Comparison of ENCODE assay signal across 27 mouse cellular contexts in genomic region chrX:8182871-8183540, GRCm38 (mm10). TPM values are rescaled to one million over a fixed set of nuclear protein-coding genes. Genes with fewer than 3 reads are reported as not detected.
DNase-seq lines count a peak whose midpoint lies in the region; ATAC-seq and TF ChIP-seq lines count a peak whose summit lies in the region.
"Had no signal": no experiment of that assay in that cellular context is flagged by ENCODE, and none has a peak within 500 bp of the region (broad histone marks: within the 10 kb centered on the region; RNA-seq: fewer than 3 reads in every experiment).

No protein-coding gene starts in this region.

- no peaks in the 10 kb centered on the region for H3K4me1 ChIP-seq in kidney, embryonic 16.5 days (ENCODE audit: insufficient read depth, low read length)
- H3K4me1 ChIP-seq in liver, adult 2 months (ENCODE audit: control insufficient read depth, insufficient read depth, low read length): peaks cover 10% of the 10 kb centered on the region
- no peaks in the 10 kb centered on the region for H3K4me1 ChIP-seq in liver, postnatal 0 days (ENCODE audit: insufficient read depth)
- no peaks in the 10 kb centered on the region for H3K4me1 ChIP-seq in midbrain, embryonic 13.5 days (replicated peaks)
- H3K4me1 ChIP-seq: embryonic facial prominence, embryonic 13.5 days; forebrain, embryonic 10.5 days; forebrain, embryonic 15.5 days; heart, embryonic 10.5 days; heart, embryonic 15.5 days; hindbrain, embryonic 13.5 days; limb, embryonic 12.5 days; neural tube, embryonic 13.5 days had no signal

- H3K36me3 ChIP-seq in kidney, embryonic 16.5 days (ENCODE audit: insufficient read depth, low read length): no peaks in the 10 kb centered on the region
- peaks cover 29% of the 10 kb centered on the region for H3K36me3 ChIP-seq in liver, adult 2 months (ENCODE audit: control insufficient read depth, insufficient read depth, low read length)
- 0 out of 2 replicates have a peak, but pooled peaks cover 3% of the 10 kb centered on the region for H3K36me3 ChIP-seq in liver, postnatal 0 days (replicated peaks; ENCODE audit: insufficient read depth, low read length)
- peaks cover 22% of the 10 kb centered on the region; the same call in 1 of the 2 replicates for H3K36me3 ChIP-seq in midbrain, embryonic 13.5 days
- H3K36me3 ChIP-seq: heart, embryonic 15.5 days had no signal

- no peaks in the 10 kb centered on the region for H3K27me3 ChIP-seq in kidney, embryonic 16.5 days (ENCODE audit: insufficient read depth, low read length)
- H3K27me3 ChIP-seq in liver, adult 2 months (ENCODE audit: control insufficient read depth, insufficient read depth, low read length): no peaks in the 10 kb centered on the region
- no peaks in the 10 kb centered on the region for H3K27me3 ChIP-seq in liver, postnatal 0 days (ENCODE audit: insufficient read depth, low read length)
- H3K27me3 ChIP-seq in midbrain, embryonic 13.5 days: no peaks in the 10 kb centered on the region
- H3K27me3 ChIP-seq: embryonic facial prominence, embryonic 13.5 days; forebrain, embryonic 15.5 days; heart, embryonic 15.5 days; hindbrain, embryonic 13.5 days; limb, embryonic 12.5 days; neural tube, embryonic 13.5 days had no signal

- no peak for TF ChIP-seq CTCF in liver, adult 2 months (IDR thresholded peaks at IDR 0.05; ENCODE audit: low read depth, low read length)
- TF ChIP-seq CTCF in liver, postnatal 0 days (IDR thresholded peaks at IDR 0.05; ENCODE audit: low read depth): no peak

- TF ChIP-seq EP300 in liver, postnatal 0 days (IDR thresholded peaks at IDR 0.05; ENCODE audit: low read depth): no peak

- H3K9me3 ChIP-seq in kidney, embryonic 16.5 days (ENCODE audit: low read length): no peaks in the 10 kb centered on the region
- no peaks in the 10 kb centered on the region for H3K9me3 ChIP-seq in liver, postnatal 0 days (ENCODE audit: low read length)
- no peaks in the 10 kb centered on the region for H3K9me3 ChIP-seq in midbrain, embryonic 13.5 days
- H3K9me3 ChIP-seq: embryonic facial prominence, embryonic 13.5 days; forebrain, embryonic 10.5 days; forebrain, embryonic 15.5 days; heart, embryonic 10.5 days; heart, embryonic 15.5 days; hindbrain, embryonic 13.5 days; limb, embryonic 12.5 days; neural tube, embryonic 13.5 days had no signal

- 23% methylated on average over 7 of the region's 7 CpGs for WGBS in kidney, embryonic 16.5 days
- WGBS in liver, adult 2 months: 22% methylated on average over 7 of the region's 7 CpGs
- WGBS in liver, postnatal 0 days (ENCODE audit: insufficient replicate concordance): 19% methylated on average over 7 of the region's 7 CpGs
- 16% methylated on average over 7 of the region's 7 CpGs for WGBS in midbrain, embryonic 13.5 days

- ATAC-seq in kidney, embryonic 16.5 days (ENCODE audit: low FRiP score, low TSS enrichment): no peak
- ATAC-seq in liver, postnatal 0 days: no peak
- ATAC-seq in midbrain, embryonic 13.5 days: no peak
- ATAC-seq: forebrain, embryonic 15.5 days; intestine, postnatal 0 days had no signal

- no peak for TF ChIP-seq POLR2A in liver, adult 2 months (IDR thresholded peaks at IDR 0.05; ENCODE audit: extremely low read depth, insufficient read depth, low read length)

- H3K9ac ChIP-seq in kidney, embryonic 16.5 days (replicated peaks; ENCODE audit: low read length): no peak overlapping the region
- no peak overlapping the region for H3K9ac ChIP-seq in liver, adult 2 months (ENCODE audit: low read depth, low read length)
- no peak overlapping the region for H3K9ac ChIP-seq in liver, postnatal 0 days (replicated peaks)
- no peak overlapping the region for H3K9ac ChIP-seq in midbrain, embryonic 13.5 days (replicated peaks)
- H3K9ac ChIP-seq: embryonic facial prominence, embryonic 13.5 days; forebrain, embryonic 15.5 days; heart, embryonic 15.5 days; hindbrain, embryonic 13.5 days; limb, embryonic 12.5 days; neural tube, embryonic 13.5 days had no signal

- no peak overlapping the region for H3K4me3 ChIP-seq in kidney, embryonic 16.5 days (ENCODE audit: low read length)
- no peak overlapping the region for H3K4me3 ChIP-seq in liver, adult 2 months (ENCODE audit: insufficient read depth, low read depth, low read length)
- no peak overlapping the region for H3K4me3 ChIP-seq in liver, postnatal 0 days (ENCODE audit: low read depth, low read length)
- no peak overlapping the region for H3K4me3 ChIP-seq in midbrain, embryonic 13.5 days (replicated peaks)
- H3K4me3 ChIP-seq: embryonic facial prominence, embryonic 13.5 days; forebrain, embryonic 10.5 days; forebrain, embryonic 15.5 days; heart, embryonic 10.5 days; heart, embryonic 15.5 days; hindbrain, embryonic 13.5 days; layer of hippocampus, adult 2 months; left cerebral cortex, adult 2 months; limb, embryonic 12.5 days; neural tube, embryonic 13.5 days had no signal

- peak; percentile 36 for DNase-seq in kidney, adult 11 months
- DNase-seq in liver, adult 2 months (ENCODE audit: extremely low read depth, low read depth, low spot score): peak; percentile 66
- DNase-seq in liver, postnatal 0 days: no peak
- DNase-seq in kidney, postnatal 14 days: peak; percentile 6
- no peak for DNase-seq in urinary bladder, postnatal 36 days (ENCODE audit: low spot score in 2 of 2)
- DNase-seq: adrenal gland, postnatal 25 days; cerebellum, adult 18-20 months; cerebellum, postnatal 10 days; gastrocnemius, postnatal 25 days; heart, adult 11 months; heart, postnatal 36 days; lung, postnatal 36 days had no signal

- no peak overlapping the region for H3K4me2 ChIP-seq in kidney, embryonic 16.5 days (replicated peaks; ENCODE audit: low read depth, low read length)
- H3K4me2 ChIP-seq in liver, postnatal 0 days (ENCODE audit: low read depth, low read length): no peak overlapping the region
- H3K4me2 ChIP-seq in midbrain, embryonic 13.5 days (replicated peaks): no peak overlapping the region
- H3K4me2 ChIP-seq: embryonic facial prominence, embryonic 13.5 days; forebrain, embryonic 15.5 days; heart, embryonic 15.5 days; hindbrain, embryonic 13.5 days; limb, embryonic 12.5 days; liver, embryonic 11.5 days; midbrain, embryonic 11.5 days; neural tube, embryonic 13.5 days had no signal

- no peak overlapping the region for H3K27ac ChIP-seq in kidney, embryonic 16.5 days (ENCODE audit: low read length)
- H3K27ac ChIP-seq in liver, adult 2 months (replicated peaks; ENCODE audit: insufficient read depth, low read depth, low read length): peak overlapping the region; percentile 89
- no peak overlapping the region for H3K27ac ChIP-seq in liver, postnatal 0 days (ENCODE audit: low read depth)
- no peak overlapping the region for H3K27ac ChIP-seq in midbrain, embryonic 13.5 days
- H3K27ac ChIP-seq: embryonic facial prominence, embryonic 13.5 days; forebrain, embryonic 10.5 days; forebrain, embryonic 15.5 days; heart, embryonic 10.5 days; heart, embryonic 15.5 days; hindbrain, embryonic 13.5 days; layer of hippocampus, adult 2 months; left cerebral cortex, adult 2 months; limb, embryonic 12.5 days; neural tube, embryonic 13.5 days had no signal

- no peaks in the 10 kb centered on the region for H3K79me2 ChIP-seq in liver, adult 2 months (ENCODE audit: control insufficient read depth, insufficient read depth, low read length)

RNA-seq across cellular contexts. Expression of gene Tbc1d25, which starts 7.0 kb away (rescaled TPM):
- 12.6 and 14.9 TPM in 2 replicates for polyA plus RNA-seq in kidney, embryonic 16.5 days (2015; fragmentation: Nextera tagmentation; extraction: Ambion mirVana)
- 0.92 and 1.9 TPM in 2 replicates for total RNA-seq in liver, adult 2 months (2014; rRNA removed)
- 6.3 and 8.9 TPM in 2 replicates for polyA plus RNA-seq in liver, adult 2 months (2012; rRNA removed)
- polyA plus RNA-seq in liver, postnatal 0 days (2015; fragmentation: Nextera tagmentation; extraction: Ambion mirVana): 2.1 and 2.2 TPM in 2 replicates
- 17.5 and 19.0 TPM in 2 replicates for polyA plus RNA-seq in midbrain, embryonic 13.5 days (2015; fragmentation: Nextera tagmentation; extraction: Ambion mirVana)

RNA-seq across cellular contexts. Expression of gene Ebp, which starts 10.3 kb away (rescaled TPM):
- 43.6 and 44.8 TPM in 2 replicates for polyA plus RNA-seq in kidney, embryonic 16.5 days (2015; fragmentation: Nextera tagmentation; extraction: Ambion mirVana)
- 243 and 273 TPM in 2 replicates for total RNA-seq in liver, adult 2 months (2014; rRNA removed)
- 605 and 631 TPM in 2 replicates for polyA plus RNA-seq in liver, adult 2 months (2012; rRNA removed)
- 74.7 and 84.5 TPM in 2 replicates for polyA plus RNA-seq in liver, postnatal 0 days (2015; fragmentation: Nextera tagmentation; extraction: Ambion mirVana)
- polyA plus RNA-seq in midbrain, embryonic 13.5 days (2015; fragmentation: Nextera tagmentation; extraction: Ambion mirVana): 29.3 and 36.7 TPM in 2 replicates

RNA-seq across cellular contexts. Expression of gene Porcn, which starts 23.3 kb away (rescaled TPM):
- polyA plus RNA-seq in kidney, embryonic 16.5 days (2015; fragmentation: Nextera tagmentation; extraction: Ambion mirVana): 8.4 and 9.7 TPM in 2 replicates
- total RNA-seq in liver, adult 2 months (2014; rRNA removed): 1.9 and 2.7 TPM in 2 replicates
- polyA plus RNA-seq in liver, adult 2 months (2012; rRNA removed): 8.8 and 12.6 TPM in 2 replicates
- 1.5 and 1.9 TPM in 2 replicates for polyA plus RNA-seq in liver, postnatal 0 days (2015; fragmentation: Nextera tagmentation; extraction: Ambion mirVana)
- 40.5 and 41.9 TPM in 2 replicates for polyA plus RNA-seq in midbrain, embryonic 13.5 days (2015; fragmentation: Nextera tagmentation; extraction: Ambion mirVana)

RNA-seq across cellular contexts. Expression of gene Rbm3, which starts 37.3 kb away (rescaled TPM):
- polyA plus RNA-seq in kidney, embryonic 16.5 days (2015; fragmentation: Nextera tagmentation; extraction: Ambion mirVana): 433 and 441 TPM in 2 replicates
- 61.7 and 67.0 TPM in 2 replicates for total RNA-seq in liver, adult 2 months (2014; rRNA removed)
- 13.2 and 24.3 TPM in 2 replicates for polyA plus RNA-seq in liver, adult 2 months (2012; rRNA removed)
- 413 and 415 TPM in 2 replicates for polyA plus RNA-seq in liver, postnatal 0 days (2015; fragmentation: Nextera tagmentation; extraction: Ambion mirVana)
- polyA plus RNA-seq in midbrain, embryonic 13.5 days (2015; fragmentation: Nextera tagmentation; extraction: Ambion mirVana): 358 and 422 TPM in 2 replicates

RNA-seq across cellular contexts. Expression of gene Wdr13, which starts 50.3 kb away (rescaled TPM):
- 29.0 and 29.6 TPM in 2 replicates for polyA plus RNA-seq in kidney, embryonic 16.5 days (2015; fragmentation: Nextera tagmentation; extraction: Ambion mirVana)
- total RNA-seq in liver, adult 2 months (2014; rRNA removed): 16.7 and 18.5 TPM in 2 replicates
- polyA plus RNA-seq in liver, adult 2 months (2012; rRNA removed): 44.1 and 49.8 TPM in 2 replicates
- 4.6 and 5.6 TPM in 2 replicates for polyA plus RNA-seq in liver, postnatal 0 days (2015; fragmentation: Nextera tagmentation; extraction: Ambion mirVana)
- polyA plus RNA-seq in midbrain, embryonic 13.5 days (2015; fragmentation: Nextera tagmentation; extraction: Ambion mirVana): 56.8 and 58.0 TPM in 2 replicates

Comparison
In these comparisons a context has a peak if more than half of its experiments do, and no peak if none do; other contexts are left out.
1. DNase-seq: peak in kidney, adult 11 months (single experiment), liver, adult 2 months (single experiment) and kidney, postnatal 14 days (single experiment); none in liver, postnatal 0 days (single experiment) and urinary bladder, postnatal 36 days (0 of 2).